Mouse (Mus musculus): ENCODE data around the gene Ybey.

Ybey gene

DNA sequence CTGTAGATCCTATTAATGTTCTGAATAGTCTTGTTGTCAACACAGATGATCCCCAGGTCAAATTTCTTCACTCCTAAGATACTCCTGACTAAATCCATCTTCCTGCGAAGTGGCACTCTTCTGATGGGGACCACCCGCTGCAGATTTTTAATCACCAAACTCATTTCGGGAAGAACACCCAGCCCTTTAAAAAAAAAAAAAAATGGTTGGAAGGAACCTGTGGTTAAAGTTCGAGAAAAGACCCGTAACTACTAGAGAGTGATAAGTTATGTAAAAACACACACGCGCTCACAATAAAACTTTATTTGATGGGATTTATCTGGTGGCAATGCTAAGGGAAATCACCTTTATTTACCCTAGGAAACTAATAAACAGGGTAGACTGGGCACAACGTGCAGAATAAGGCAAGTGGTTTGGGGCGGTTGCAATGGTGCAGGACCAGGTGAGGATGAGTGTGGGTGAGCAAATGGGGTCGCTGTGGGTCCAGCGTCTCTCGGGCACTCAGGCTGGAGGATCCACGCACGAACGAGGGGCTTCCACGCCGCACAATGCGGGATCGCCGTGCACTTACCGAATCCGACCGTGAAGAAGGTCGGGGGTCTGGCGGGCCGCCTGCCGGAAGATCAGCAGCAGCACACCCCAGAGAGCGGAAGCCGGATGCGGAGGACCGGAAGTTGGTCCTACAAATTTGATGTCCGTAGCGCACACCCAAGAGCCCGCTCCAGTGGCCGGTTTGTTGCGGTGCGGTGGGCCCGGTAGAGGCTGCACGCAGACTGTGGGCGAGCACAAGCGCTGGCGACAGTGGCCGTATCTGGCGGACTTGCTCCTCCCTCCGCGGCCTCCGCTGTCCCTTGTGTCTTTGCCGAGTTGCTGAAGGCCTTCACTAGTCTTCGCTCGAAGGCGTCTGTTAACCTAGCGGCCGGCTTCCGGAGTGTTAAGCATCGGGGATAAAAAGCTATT is at the start of gene Ybey, which contains the start of gene Mcm3ap:
Gene Ybey, minus strand, starts transcription at position 912 of the 960 bp plus-strand sequence.
Gene Mcm3ap, plus strand, starts transcription at position 725 of the 960 bp plus-strand sequence.
- DNase-seq (ENCODE audit: low spot score in 2 of 2), result peak; percentile 78 to 82

- DNase-seq (ENCODE audit: low spot score in 2 of 2), result peak; percentile 60 to 63
These were observed 44.2 kb upstream of the Ybey start for GRCm38 (mm10) chr10:76512965-76513583.

DNA sequence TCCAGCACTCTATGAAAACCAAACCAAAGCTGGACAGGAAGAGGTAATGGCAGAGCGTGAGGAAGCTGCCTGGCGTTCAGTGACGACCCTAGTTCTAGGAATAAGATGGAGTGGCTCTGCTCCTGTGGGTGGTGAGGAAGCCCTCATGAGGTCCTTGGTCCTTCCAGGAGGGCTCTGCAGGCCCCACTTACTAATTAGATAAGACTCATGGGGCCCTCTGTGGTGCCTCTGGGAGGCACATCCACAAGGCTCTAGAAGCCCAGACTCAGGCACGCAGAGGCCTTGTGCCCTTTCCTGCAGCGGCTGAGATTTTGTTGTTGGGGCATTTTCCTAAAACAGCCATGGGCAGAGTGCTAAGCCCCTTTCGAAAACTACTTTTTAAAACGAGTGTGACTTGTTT is 37.0 kb upstream of the Ybey start:
- DNase-seq (ENCODE audit: low spot score in 2 of 2), result no peak

- no peak for DNase-seq (ENCODE audit: low spot score in 2 of 2)
These were observed 35.5 kb upstream of the Ybey start for GRCm38 (mm10) chr10:76504271-76504943.

GRCm38 (mm10) chr10:76497522-76497921 is 28.6 kb upstream of the Ybey start:
- DNase-seq (ENCODE audit: low spot score in 2 of 2), result no peak

DNA sequence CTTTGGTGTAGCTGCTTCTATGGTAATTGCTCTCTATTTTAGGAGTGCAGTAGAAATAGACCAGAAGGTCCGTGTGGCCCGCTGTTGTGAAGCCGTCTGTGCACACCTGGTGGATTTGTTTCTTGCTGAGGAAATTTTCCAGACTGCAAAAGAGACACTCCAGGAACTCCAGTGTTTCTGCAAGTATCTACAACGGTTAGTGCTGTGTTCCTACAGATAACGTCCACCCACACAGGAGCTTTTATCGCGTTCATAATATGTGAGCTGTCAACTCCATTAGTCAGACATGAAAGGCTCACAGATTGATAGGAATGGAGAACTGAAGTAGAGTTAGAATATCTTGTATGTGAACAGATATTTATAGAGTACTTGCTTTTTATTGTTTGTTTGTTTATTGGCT is 27.5 kb upstream of the Ybey start:
- no peak for DNase-seq (ENCODE audit: low spot score in 2 of 2)

DNA sequence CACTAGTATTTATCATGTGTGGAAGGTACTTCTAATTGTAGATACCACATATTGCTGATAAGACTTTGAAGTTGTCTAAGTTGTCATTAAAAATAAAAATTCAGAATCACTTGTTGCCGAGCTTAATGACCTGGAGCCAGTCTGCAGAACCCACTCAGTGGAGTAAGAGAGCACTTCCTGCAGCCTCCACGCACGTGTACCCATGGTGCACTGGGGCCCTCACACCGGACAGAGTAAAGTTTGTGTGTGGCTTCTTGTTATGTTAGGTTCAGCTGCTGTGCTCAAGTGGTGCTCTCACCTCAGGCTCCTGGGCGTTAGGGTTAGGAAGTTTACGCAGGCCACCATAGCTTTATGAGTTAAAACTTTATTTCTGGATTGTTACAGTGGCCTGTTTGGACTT is 26.6 kb upstream of the Ybey start:
- no peak for DNase-seq (ENCODE audit: low spot score in 2 of 2)

- no peak for DNase-seq (ENCODE audit: low spot score in 2 of 2)
These were observed 24.6 kb upstream of the Ybey start for GRCm38 (mm10) chr10:76493527-76493926.

- DNase-seq (ENCODE audit: low spot score in 2 of 2), result no peak
These were observed 20.3 kb upstream of the Ybey start for GRCm38 (mm10) chr10:76489205-76489604.

GRCm38 (mm10) chr10:76488265-76488664 is 19.4 kb upstream of the Ybey start:
- DNase-seq (ENCODE audit: low spot score in 2 of 2), result no peak

GRCm38 (mm10) chr10:76486302-76486701 is 17.4 kb upstream of the Ybey start:
- DNase-seq (ENCODE audit: low spot score in 2 of 2), result no peak

- no peak for DNase-seq (ENCODE audit: low spot score in 2 of 2)
These were observed 12.6 kb upstream of the Ybey start for GRCm38 (mm10) chr10:76481480-76481879.

- DNase-seq (ENCODE audit: low spot score in 2 of 2), result no peak
These were observed 11.9 kb upstream of the Ybey start for GRCm38 (mm10) chr10:76480851-76481250.

DNA sequence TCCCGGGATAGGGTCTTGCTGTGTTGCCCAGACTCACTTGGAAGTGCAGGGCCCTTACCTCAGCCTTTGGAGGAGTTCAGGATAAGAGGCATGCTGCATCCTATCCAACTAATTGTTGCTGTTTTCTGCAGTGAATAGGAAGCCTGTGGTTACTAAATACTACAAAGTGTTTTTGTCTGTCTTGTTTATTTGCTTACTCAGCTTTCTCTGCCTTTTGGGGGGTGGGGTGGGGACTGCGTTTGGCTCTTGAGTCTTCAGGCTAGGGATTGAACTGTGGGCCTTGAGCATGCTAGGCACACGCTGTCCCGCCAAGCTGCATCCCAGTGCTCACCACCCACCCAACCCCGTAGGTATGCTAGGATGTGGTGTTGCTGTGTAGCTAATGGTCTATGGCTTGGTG is 4.8 kb upstream of the Ybey start:
- no peak for DNase-seq (ENCODE audit: low spot score in 2 of 2)

GRCm38 (mm10) chr10:76462721-76463120 is 6.2 kb downstream of the Ybey start:
- DNase-seq (ENCODE audit: low spot score in 2 of 2), result no peak

GRCm38 (mm10) chr10:76462312-76462711 is 6.6 kb downstream of the Ybey start:
- DNase-seq (ENCODE audit: low spot score in 2 of 2), result no peak

DNA sequence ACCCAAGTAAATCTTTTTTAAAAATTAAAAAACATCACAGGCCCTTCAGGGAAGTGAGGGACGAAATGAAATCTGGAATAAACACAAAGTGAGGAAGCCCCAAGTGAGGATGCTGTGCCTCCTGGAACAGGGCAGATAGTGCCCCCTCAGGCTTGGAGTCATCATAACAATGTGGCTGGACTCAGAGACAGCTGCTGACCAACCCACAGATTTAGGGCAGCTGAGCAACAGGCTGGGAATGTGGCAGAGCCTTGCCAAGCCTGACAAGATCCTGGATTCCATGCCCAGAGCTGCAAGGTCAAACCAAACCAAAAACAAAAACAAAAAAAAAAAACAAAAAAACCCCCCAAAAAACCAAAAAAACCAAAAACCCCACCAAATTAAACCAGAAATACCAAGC is 7.7 kb downstream of the Ybey start:
- no peak for DNase-seq (ENCODE audit: low spot score in 2 of 2)

- DNase-seq (ENCODE audit: low spot score in 2 of 2), result no peak
These were observed 13.6 kb downstream of the Ybey start for GRCm38 (mm10) chr10:76455289-76455688.

DNA sequence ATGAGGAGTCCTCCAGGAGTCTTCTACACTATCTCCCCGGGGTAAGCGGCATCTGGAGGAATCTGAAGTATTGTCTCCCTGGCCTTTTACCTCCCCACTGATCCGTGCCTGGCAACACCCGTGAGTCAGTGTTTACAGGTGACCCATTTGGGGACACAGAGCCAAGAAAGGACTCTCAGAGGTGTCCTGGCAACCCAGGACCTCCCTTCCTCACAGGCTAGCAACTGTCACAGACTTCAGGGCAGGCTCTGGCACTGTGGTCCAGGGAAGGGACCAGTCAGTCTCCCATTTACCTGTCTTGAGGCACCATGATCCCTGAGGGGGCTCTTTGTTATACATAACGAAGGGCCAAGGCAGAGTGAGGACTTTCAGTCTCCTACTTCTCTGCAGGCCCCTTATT is 20.1 kb downstream of the Ybey start, which contains the start of gene 2610028H24Rik:
Gene 2610028H24Rik, plus strand, starts transcription at position 231 of the 400 bp plus-strand sequence.
- no peak for DNase-seq (ENCODE audit: low spot score in 2 of 2)

DNA sequence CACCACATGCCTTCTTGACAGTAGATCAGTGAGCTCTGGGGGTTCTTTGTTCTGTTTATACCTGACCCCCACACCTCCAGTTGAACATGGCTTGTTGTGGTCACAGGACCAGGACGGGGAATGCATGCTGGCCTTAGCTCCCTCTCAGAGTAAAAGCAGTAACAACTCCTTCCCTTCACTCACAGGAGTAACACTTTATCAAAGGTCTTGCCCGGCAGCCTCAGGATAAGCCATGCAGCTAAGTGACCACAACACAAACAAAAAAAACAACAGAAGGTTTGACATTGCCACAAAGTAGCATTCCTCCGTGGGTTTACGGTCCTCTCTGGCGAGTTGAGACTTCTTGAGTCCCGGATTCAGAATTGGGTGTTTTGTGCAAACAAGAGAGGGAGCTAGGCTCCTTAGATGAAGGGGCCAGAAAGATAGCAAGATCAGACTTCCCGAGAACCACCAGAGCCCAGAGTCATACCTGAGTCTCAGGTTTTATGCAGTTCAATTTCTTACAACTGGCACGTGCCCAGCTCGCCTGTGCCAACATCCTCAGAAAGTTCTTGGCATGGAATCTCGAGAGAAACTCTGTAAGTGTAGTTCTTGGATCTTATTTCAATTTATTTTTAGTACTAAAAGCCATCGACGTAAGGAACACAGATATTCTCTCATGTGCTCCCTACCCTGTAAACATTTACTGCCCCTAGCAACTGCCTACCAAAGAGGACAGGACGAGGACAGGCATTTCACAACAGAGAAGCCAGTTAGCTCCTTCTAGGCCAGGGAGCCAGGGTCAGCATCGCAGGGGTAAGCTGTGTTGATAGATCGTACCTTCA is 21.3 kb downstream of the Ybey start:
- DNase-seq (ENCODE audit: low spot score in 2 of 2), result no peak

- DNase-seq (ENCODE audit: low spot score in 2 of 2), result no peak
These were observed 22.8 kb downstream of the Ybey start for GRCm38 (mm10) chr10:76445996-76446681.

Measured in spleen, postnatal 36 days (tissue).